Mouse (Mus musculus): ENCODE measurements around the gene Adgrg1. TPM values are rescaled to one million over a fixed set of nuclear protein-coding genes. Genes with fewer than 3 reads are reported as not detected.

Adgrg1 gene
- polyA plus RNA-seq, 1 experiment from 2014 or later: 109 TPM

DNA sequence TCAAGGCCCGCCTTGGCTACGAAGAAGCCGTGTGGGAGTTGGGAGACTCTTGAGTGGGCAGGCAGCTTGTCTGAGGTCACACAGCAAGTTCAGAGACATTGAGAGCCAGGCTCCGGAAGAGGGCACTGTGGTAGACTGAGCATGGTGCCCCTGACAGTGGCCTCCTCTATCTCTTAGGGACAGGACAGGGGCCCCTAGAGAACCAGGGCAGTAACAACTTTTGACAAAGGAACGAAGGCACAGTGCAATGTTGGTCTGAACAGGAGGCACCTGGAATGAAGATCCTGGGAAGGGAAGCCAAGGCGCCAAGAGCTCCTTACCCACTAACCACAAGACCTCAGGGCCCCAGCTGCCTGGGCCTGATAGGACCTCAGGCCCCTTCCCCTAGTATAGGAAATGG, 10.5 kb downstream of the Adgrg1 start:
- no peak overlapping the region for H3K4me3 ChIP-seq (replicated peaks; ENCODE audit: low read depth, low read length)
- H3K9me3 ChIP-seq (replicated peaks; ENCODE audit: low read length): no peaks in the 10 kb centered on the region
- no peaks in the 10 kb centered on the region for H3K36me3 ChIP-seq (ENCODE audit: insufficient read depth, low read length)
- no peak overlapping the region for H3K9ac ChIP-seq (ENCODE audit: low read depth, low read length)
- ATAC-seq (replicated peaks; ENCODE audit: low FRiP score, low read depth): no peak
- DNase-seq (ENCODE audit: low spot score): no peak
- H3K27me3 ChIP-seq (ENCODE audit: insufficient read depth, low read length): no peaks in the 10 kb centered on the region
- no peak for TF ChIP-seq CTCF (IDR thresholded peaks at IDR 0.05; ENCODE audit: low read depth)
- peaks cover 35% of the 10 kb centered on the region for H3K4me1 ChIP-seq (replicated peaks; ENCODE audit: insufficient read depth, low read length)
- WGBS: 65% methylated on average over 6 of the region's 6 CpGs
- H3K27ac ChIP-seq: 0 out of 2 replicates have a peak overlapping the region, but pooled peaks have one; percentile 85
- peak overlapping the region; percentile 31; the same call in 1 of the 2 replicates for H3K4me2 ChIP-seq (ENCODE audit: low read length)

- H3K4me1 ChIP-seq (replicated peaks; ENCODE audit: insufficient read depth, low read length): peaks cover 35% of the 10 kb centered on the region
- H3K9ac ChIP-seq (ENCODE audit: low read depth, low read length): no peak overlapping the region
- no peak overlapping the region for H3K27ac ChIP-seq
Measured at GRCm38 (mm10) chr8:94986676-94987075, 12.1 kb downstream of the Adgrg1 start.

DNA sequence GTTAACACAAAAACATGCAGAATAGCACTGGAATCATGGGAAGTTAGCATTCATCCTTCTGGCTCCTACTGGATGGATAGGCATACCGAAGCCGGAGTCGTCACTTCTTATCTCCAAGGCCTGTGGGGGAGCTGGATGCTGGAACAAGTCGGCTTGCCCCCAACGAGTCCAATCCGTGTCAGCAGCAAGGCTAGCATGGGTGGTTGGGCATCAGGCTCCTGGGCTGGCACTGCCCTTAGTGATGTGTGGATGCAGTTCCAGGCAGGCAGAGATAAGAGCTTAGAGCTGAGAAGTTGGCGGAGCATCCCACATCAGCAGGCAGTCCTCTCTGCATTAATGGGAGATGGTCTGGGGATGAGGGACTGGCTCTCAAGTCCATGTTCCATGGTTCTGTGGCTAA, 13.0 kb downstream of the Adgrg1 start:
- Histone ChIP-seq H3K9ac (ENCODE audit: low read depth, low read length) (no peak overlapping the region), H3K36me3 (ENCODE audit: insufficient read depth, low read length) (no peaks in the 10 kb centered on the region), H3K9me3 (replicated peaks; ENCODE audit: low read length) (no peaks in the 10 kb centered on the region), H3K27ac (no peak overlapping the region), H3K4me2 (ENCODE audit: low read length) (no peak overlapping the region), H3K4me3 (replicated peaks; ENCODE audit: low read depth, low read length) (no peak overlapping the region), H3K4me1 (replicated peaks; ENCODE audit: insufficient read depth, low read length) (peaks cover 43% of the 10 kb centered on the region), H3K27me3 (ENCODE audit: insufficient read depth, low read length) (no peaks in the 10 kb centered on the region)
- ATAC-seq (replicated peaks; ENCODE audit: low FRiP score, low read depth) (no peak), DNase-seq (ENCODE audit: low spot score) (no peak)
- WGBS: 67% methylated on average over 7 of the region's 7 CpGs
- no peak for TF ChIP-seq CTCF (IDR thresholded peaks at IDR 0.05; ENCODE audit: low read depth)

More at GRCm38 (mm10) chr8:94986676-94987075, 12.1 kb downstream of the Adgrg1 start:
- ATAC-seq (replicated peaks; ENCODE audit: low FRiP score, low read depth): no peak
- Histone ChIP-seq H3K27me3 (ENCODE audit: insufficient read depth, low read length) (no peaks in the 10 kb centered on the region), H3K4me3 (replicated peaks; ENCODE audit: low read depth, low read length) (no peak overlapping the region), H3K9me3 (replicated peaks; ENCODE audit: low read length) (no peaks in the 10 kb centered on the region), H3K4me2 (ENCODE audit: low read length) (no peak overlapping the region), H3K36me3 (ENCODE audit: insufficient read depth, low read length) (no peaks in the 10 kb centered on the region)
- no peak for DNase-seq (ENCODE audit: low spot score)
- TF ChIP-seq CTCF (IDR thresholded peaks at IDR 0.05; ENCODE audit: low read depth): no peak
- 52% methylated on average over 5 of the region's 5 CpGs for WGBS

- peak; percentile 32; the same call in 1 of the 2 replicates for TF ChIP-seq CTCF (IDR thresholded peaks at IDR 0.05; ENCODE audit: low read depth)
- Histone ChIP-seq H3K4me1 (replicated peaks; ENCODE audit: insufficient read depth, low read length) (peaks cover 36% of the 10 kb centered on the region), H3K4me3 (replicated peaks; ENCODE audit: low read depth, low read length) (no peak overlapping the region), H3K4me2 (ENCODE audit: low read length) (no peak overlapping the region), H3K9ac (ENCODE audit: low read depth, low read length) (no peak overlapping the region), H3K9me3 (replicated peaks; ENCODE audit: low read length) (no peaks in the 10 kb centered on the region), H3K27ac (no peak overlapping the region), H3K36me3 (ENCODE audit: insufficient read depth, low read length) (no peaks in the 10 kb centered on the region), H3K27me3 (ENCODE audit: insufficient read depth, low read length) (no peaks in the 10 kb centered on the region)
- DNase-seq (ENCODE audit: low spot score) (no peak), ATAC-seq (replicated peaks; ENCODE audit: low FRiP score, low read depth) (no peak)
- WGBS: 68% methylated on average over 6 of the region's 6 CpGs
Measured at GRCm38 (mm10) chr8:94988619-94989018, 14.1 kb downstream of the Adgrg1 start.

DNA sequence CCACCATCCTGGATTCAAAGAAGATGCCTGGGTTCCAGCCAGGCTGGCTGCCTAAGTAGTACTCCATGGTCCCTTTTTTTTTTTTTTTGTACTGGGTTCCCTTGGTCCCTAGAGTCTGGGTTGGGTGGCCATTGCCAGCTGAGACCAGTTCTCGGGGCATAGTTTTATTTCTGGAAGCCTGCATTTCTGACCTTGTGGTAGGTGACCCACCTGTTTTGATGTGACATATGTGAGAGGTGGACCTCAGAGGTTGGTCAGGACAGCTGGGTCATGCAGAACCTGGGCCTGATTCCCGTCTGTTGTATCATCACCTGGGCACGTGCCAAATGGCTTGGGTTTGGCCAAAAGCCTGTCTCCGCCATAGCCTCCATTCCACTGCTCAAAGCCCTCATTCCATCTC, 15.2 kb downstream of the Adgrg1 start:
- Histone ChIP-seq H3K9ac (ENCODE audit: low read depth, low read length) (no peak overlapping the region), H3K36me3 (ENCODE audit: insufficient read depth, low read length) (no peaks in the 10 kb centered on the region), H3K9me3 (replicated peaks; ENCODE audit: low read length) (no peaks in the 10 kb centered on the region), H3K4me3 (replicated peaks; ENCODE audit: low read depth, low read length) (no peak overlapping the region), H3K27ac (no peak overlapping the region), H3K4me1 (replicated peaks; ENCODE audit: insufficient read depth, low read length) (peaks cover 30% of the 10 kb centered on the region), H3K27me3 (ENCODE audit: insufficient read depth, low read length) (no peaks in the 10 kb centered on the region), H3K4me2 (ENCODE audit: low read length) (no peak overlapping the region)
- 77% methylated on average over 4 of the region's 4 CpGs for WGBS
- no peak for TF ChIP-seq CTCF (IDR thresholded peaks at IDR 0.05; ENCODE audit: low read depth)
- ATAC-seq (replicated peaks; ENCODE audit: low FRiP score, low read depth) (no peak), DNase-seq (ENCODE audit: low spot score) (no peak)

GRCm38 (mm10) chr8:94990598-94991453, 16.3 kb downstream of the Adgrg1 start:
- Histone ChIP-seq H3K9me3 (replicated peaks; ENCODE audit: low read length) (no peaks in the 10 kb centered on the region), H3K36me3 (ENCODE audit: insufficient read depth, low read length) (no peaks in the 10 kb centered on the region), H3K4me2 (ENCODE audit: low read length) (no peak overlapping the region), H3K27me3 (ENCODE audit: insufficient read depth, low read length) (no peaks in the 10 kb centered on the region), H3K4me1 (replicated peaks; ENCODE audit: insufficient read depth, low read length) (peaks cover 21% of the 10 kb centered on the region), H3K4me3 (replicated peaks; ENCODE audit: low read depth, low read length) (no peak overlapping the region), H3K27ac (no peak overlapping the region), H3K9ac (ENCODE audit: low read depth, low read length) (no peak overlapping the region)
- WGBS: 63% methylated on average over 11 of the region's 11 CpGs
- TF ChIP-seq CTCF (IDR thresholded peaks at IDR 0.05; ENCODE audit: low read depth): no peak
- no peak for DNase-seq (ENCODE audit: low spot score)
- ATAC-seq (replicated peaks; ENCODE audit: low FRiP score, low read depth): no peak
